Mouse (Mus musculus) T-cell, adult 66 days (primary cell): ENCODE data around the gene 1700086D15Rik. TPM values are rescaled to one million over a fixed set of nuclear protein-coding genes. Genes with fewer than 3 reads are reported as not detected.

Experiments used
- total RNA-seq, 2 experiments: library from RNA; stranded (reverse); gene quantifications; 3 replicates in 1 of 2; 4 replicates in 1 of 2; pipeline ENCODE4 v1.2.4; 2023

1700086D15Rik gene
- total RNA-seq, result not detected

DNA sequence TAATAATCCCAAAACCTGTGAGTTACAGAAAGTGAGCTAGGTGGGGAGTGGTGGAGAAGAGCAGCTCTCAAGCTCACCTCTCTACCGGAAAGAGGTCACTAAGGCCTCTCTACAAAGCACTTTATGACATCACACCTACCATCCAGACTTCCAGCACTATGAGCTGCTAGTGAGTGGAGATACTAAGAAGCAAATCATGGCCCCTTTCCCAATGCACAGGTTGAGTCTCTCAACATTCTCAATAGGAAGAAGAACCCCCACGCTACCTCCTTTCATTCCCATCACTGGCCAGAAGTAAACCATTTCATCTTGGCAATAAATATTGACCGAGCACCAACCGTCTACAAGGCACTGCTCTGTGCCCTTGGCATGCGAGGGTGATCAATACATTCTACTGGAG is at the start of gene 1700086D15Rik:
Gene 1700086D15Rik, minus strand, starts transcription at position 101 of the 400 bp plus-strand sequence.

DNA sequence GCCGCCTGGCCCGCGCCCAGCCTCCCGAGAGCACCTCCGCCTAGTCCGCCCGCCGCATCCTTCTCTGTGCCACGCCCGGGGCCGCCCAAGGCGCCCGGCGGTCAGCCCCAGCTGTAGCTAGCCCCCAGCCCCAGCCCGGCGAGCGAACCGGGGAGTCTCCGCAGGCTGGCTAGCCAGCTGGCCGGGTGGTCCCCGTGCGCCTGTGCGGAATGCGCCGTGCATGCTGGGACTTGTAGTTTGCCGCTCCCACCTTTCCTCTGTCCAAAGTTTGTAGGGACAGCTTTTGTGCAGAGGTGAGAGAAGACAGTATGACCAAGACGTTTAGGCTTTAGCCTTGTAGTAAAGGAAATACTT is 3.1 kb upstream of the 1700086D15Rik start, which contains the start of gene Arhgap44:
Gene Arhgap44, minus strand, starts transcription at position 195 of the 354 bp plus-strand sequence.

Other genes with a start within 250 kb of the 1700086D15Rik start
- 10 to 100 TPM; 29.2 to 30.3 TPM for gene Elac2, start 180.9 kb downstream of the 1700086D15Rik start, total RNA-seq
- not detected for gene Arhgap44, start 3.1 kb upstream of the 1700086D15Rik start, total RNA-seq
- gene Myocd, start 110.1 kb upstream of the 1700086D15Rik start, total RNA-seq, result not detected